Mouse (Mus musculus): Measurements from ENCODE around the gene Fut7. TPM values are rescaled to one million over a fixed set of nuclear protein-coding genes. Genes with fewer than 3 reads are reported as not detected.

Fut7 gene
- under 1 TPM; 0.13 to 0.42 TPM for polyA plus RNA-seq (2012; fragmentation: generic; extraction: Trizol)

DNA sequence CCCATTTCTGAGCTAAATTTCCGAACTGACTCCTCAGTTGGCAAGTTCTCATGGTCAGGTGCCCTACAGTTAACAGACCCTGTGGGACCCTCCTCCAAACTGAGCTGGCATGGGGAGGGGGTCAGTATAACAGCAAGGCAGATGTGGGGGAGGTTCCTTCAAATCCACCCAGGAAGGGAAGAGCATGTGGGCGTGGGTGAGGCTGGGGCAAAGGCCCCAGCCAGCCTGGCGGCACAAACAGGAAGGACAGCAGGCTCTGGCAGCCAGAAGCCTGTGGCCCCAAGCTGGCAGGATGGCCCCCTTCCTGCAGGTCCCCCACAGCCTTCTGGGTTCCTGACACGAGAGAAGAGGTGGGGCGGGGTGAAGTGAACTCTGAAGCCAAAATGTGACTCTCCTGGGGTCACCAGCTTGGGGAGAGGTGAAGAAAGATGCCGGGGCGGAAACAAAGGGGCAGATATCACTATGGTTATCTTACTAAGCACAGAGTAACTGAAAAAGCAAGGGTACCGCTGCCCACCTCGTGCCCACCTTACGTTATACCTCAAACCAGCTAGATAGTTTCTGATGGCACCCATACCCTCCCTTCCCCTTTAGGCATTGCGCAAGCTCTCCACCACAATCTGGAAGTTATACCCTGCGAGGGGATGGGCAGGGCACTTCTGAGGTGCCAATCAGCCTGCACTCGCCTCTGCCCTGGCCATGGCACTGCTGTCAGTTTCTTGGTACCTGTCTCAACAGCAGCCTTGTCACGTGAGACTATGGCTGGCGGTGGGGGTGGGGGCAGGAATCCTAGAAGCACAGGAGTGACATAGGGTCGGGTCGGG, at the start of gene Fut7:
TSS of gene Fut7 (plus strand) at position 681 of the 824 bp plus-strand sequence.

GRCm38 (mm10) chr2:25395721-25396596, 27.1 kb upstream of the Fut7 start, which contains the start of gene Entpd2:
Entpd2 (plus strand) TSS chr2:25395874.

GRCm38 (mm10) chr2:25399051-25399450, 24.0 kb upstream of the Fut7 start, which contains the start of gene Npdc1:
Npdc1 (plus strand) TSS chr2:25399351.

DNA sequence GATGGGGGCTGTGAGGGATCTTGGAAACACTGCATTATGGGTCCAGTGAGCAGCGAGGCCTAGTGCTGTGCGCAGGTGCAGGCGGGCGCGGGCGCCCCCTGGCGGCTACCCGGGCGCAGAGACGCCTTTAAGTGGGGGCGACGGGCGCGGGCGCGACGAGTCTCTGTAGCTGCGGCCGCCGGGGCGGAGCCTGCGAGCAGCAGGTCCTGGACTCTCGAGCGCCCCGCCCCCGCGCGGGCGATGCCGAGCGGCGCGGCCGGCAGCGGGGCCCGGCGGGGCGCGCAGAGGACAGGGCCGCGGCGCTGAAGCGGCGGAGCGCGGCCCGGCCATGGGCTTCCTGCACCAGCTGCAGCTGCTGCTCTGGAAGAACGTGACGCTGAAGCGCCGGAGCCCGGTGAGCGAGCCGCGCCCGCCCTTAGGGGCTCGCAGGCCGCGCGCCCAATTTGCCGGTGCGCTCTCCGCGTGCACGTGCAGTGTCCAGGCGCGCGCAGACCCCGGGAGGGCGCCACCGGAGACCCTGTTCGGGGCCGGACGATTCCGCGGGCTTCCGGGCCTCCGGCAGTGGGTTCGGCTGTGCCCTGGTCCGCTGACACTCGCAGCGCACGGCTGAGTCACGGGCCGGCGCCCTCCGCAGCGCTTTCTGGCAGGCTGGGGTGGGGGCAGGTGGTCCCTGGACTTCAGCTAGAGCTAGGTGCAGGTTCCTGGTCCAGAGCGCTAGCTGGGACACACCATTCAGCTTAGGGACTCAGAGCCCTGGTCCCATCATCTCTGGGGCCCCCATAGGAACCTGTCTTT, 5.6 kb downstream of the Fut7 start, which contains the start of gene Abca2:
TSS of gene Abca2 (plus strand) at position 262 of the 795 bp plus-strand sequence.

GRCm38 (mm10) chr2:25456205-25456953, 33.3 kb downstream of the Fut7 start, which contains the start of gene Clic3:
Clic3 (plus strand) TSS chr2:25456838.

DNA sequence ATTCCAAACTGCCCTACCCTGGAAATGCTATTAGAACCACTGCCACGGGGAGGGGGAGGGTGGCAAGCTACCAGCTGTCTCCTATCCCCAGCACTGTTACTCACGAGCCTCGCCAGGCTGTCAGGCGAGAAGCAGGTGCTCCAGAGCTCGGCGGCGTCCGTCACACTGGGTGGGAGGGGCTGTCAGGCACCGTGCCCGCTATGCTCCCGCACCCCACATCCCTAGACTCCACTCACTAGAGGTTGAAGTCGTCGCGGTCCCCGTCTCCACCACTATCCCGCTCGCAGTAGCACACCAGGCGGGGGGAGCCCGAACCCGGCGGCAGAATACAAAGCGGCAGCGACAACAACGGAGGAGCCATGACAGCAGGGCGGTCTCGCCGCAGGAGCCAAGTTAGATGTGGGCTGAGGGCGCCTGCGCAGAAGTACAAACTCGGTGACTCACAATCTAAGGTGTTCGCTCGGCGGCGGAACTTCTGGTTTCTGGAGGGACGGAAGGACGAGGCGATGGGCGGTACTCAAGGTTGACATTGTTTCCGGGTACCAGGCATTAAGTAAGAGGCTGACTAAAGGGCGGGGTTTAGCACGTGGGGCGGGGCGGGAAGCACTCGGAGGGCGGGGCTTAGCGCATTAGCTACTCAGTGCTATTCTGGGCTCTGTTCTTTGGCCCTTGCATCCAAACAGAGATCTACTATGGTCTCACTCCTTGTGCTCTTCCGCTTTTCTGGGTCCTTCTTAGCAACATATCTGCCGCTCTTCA, 37.7 kb downstream of the Fut7 start, which contains the start of gene Paxx:
TSS of gene Paxx (minus strand) at position 544 of the 759 bp plus-strand sequence.

DNA sequence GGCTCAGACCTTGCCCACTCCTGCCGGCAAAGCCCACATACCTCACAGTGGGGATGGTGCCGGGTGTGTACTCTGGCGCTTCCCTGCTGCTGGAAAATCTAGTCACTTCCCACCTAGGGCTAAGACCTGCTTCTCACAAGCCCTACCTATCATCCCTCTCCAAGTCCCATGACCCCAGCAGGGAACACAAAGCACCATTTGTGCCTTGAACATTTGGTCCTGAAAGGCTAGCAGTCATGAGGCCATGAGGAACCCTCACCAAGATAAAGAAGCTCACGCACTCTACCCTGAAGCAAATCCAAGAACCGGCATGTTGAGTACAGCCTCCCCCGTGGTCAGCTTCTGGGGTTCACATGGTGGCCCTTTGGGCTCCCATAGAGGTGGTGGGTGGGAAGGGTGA, 46.9 kb downstream of the Fut7 start, which contains the start of gene Ptgds:
TSS of gene Ptgds (minus strand) at position 78 of the 400 bp plus-strand sequence.

Other genes starting within 250 kb of the Fut7 start
- gene Nrarp, start 242.5 kb upstream of the Fut7 start, polyA plus RNA-seq (2012; fragmentation: generic; extraction: Trizol) = under 1 TPM; 0.13 to 0.19 TPM
- 10 to 100 TPM in 1 of 2 experiments, 1 to 10 TPM in 1; 9.1 to 26.9 TPM for gene Tor4a, start 226.4 kb upstream of the Fut7 start, polyA plus RNA-seq (2012; fragmentation: generic; extraction: Trizol)
- 10 to 100 TPM; 29.0 to 67.4 TPM for gene Nelfb, start 211.8 kb upstream of the Fut7 start, polyA plus RNA-seq (2012; fragmentation: generic; extraction: Trizol)
- under 1 TPM in 1 of 2 experiments, not detected in 1; 0.02 TPM for gene Stpg3, start 208.6 kb upstream of the Fut7 start, polyA plus RNA-seq (2012; fragmentation: generic; extraction: Trizol)
- 1 to 10 TPM in 1 of 2 experiments, not detected in 1; 1.6 TPM for gene Fam166a, start 204.5 kb upstream of the Fut7 start, polyA plus RNA-seq (2012; fragmentation: generic; extraction: Trizol)
- gene Tubb4b, start 198.6 kb upstream of the Fut7 start, polyA plus RNA-seq (2012; fragmentation: generic; extraction: Trizol) = 100 to 1,000 TPM; 598 to 649 TPM
- gene Slc34a3, start 188.9 kb upstream of the Fut7 start, polyA plus RNA-seq (2012; fragmentation: generic; extraction: Trizol) = not detected
- not detected for gene Rnf224, start 186.5 kb upstream of the Fut7 start, polyA plus RNA-seq (2012; fragmentation: generic; extraction: Trizol)
- not detected for gene Rnf208, start 181.0 kb upstream of the Fut7 start, polyA plus RNA-seq (2012; fragmentation: generic; extraction: Trizol)
- under 1 TPM; 0.08 to 0.35 TPM for gene Cysrt1, start 180.8 kb upstream of the Fut7 start, polyA plus RNA-seq (2012; fragmentation: generic; extraction: Trizol)
- gene AL732309.1, start 176.4 kb upstream of the Fut7 start, polyA plus RNA-seq (2012; fragmentation: generic; extraction: Trizol) = 1 to 10 TPM; 2.2 to 6.1 TPM
- gene Tmem203, start 167.8 kb upstream of the Fut7 start, polyA plus RNA-seq (2012; fragmentation: generic; extraction: Trizol) = 10 to 100 TPM; 38.1 to 48.4 TPM
- gene Tprn, start 160.6 kb upstream of the Fut7 start, polyA plus RNA-seq (2012; fragmentation: generic; extraction: Trizol) = 10 to 100 TPM; 10.9 to 14.3 TPM
- gene Ssna1, start 150.8 kb upstream of the Fut7 start, polyA plus RNA-seq (2012; fragmentation: generic; extraction: Trizol) = 100 to 1,000 TPM; 140 to 186 TPM
- 100 to 1,000 TPM in 1 of 2 experiments, 10 to 100 TPM in 1; 98.4 to 128 TPM for gene Anapc2, start 150.8 kb upstream of the Fut7 start, polyA plus RNA-seq (2012; fragmentation: generic; extraction: Trizol)
- gene Tmem210, start 135.1 kb upstream of the Fut7 start, polyA plus RNA-seq (2012; fragmentation: generic; extraction: Trizol) = not detected
- not detected for gene Lrrc26, start 133.4 kb upstream of the Fut7 start, polyA plus RNA-seq (2012; fragmentation: generic; extraction: Trizol)
- under 1 TPM; under 0.01 to 0.06 TPM for gene Grin1, start 104.1 kb upstream of the Fut7 start, polyA plus RNA-seq (2012; fragmentation: generic; extraction: Trizol)
- 10 to 100 TPM; 16.1 to 49.7 TPM for gene Man1b1, start 90.9 kb upstream of the Fut7 start, polyA plus RNA-seq (2012; fragmentation: generic; extraction: Trizol)
- 10 to 100 TPM; 31.1 to 38.1 TPM for gene Dpp7, start 66.9 kb upstream of the Fut7 start, polyA plus RNA-seq (2012; fragmentation: generic; extraction: Trizol)
- 100 to 1,000 TPM; 149 to 433 TPM for gene Uap1l1, start 57.6 kb upstream of the Fut7 start, polyA plus RNA-seq (2012; fragmentation: generic; extraction: Trizol)
- gene Sapcd2, start 50.9 kb upstream of the Fut7 start, polyA plus RNA-seq (2012; fragmentation: generic; extraction: Trizol) = 10 to 100 TPM; 18.0 to 25.7 TPM
- gene Entpd2, start 27.4 kb upstream of the Fut7 start, polyA plus RNA-seq (2012; fragmentation: generic; extraction: Trizol) = under 1 TPM in 1 of 2 experiments, not detected in 1; 0.12 TPM
- gene Npdc1, start 23.9 kb upstream of the Fut7 start, polyA plus RNA-seq (2012; fragmentation: generic; extraction: Trizol) = 100 to 1,000 TPM; 183 to 212 TPM
- gene Abca2, start 5.4 kb downstream of the Fut7 start, polyA plus RNA-seq (2012; fragmentation: generic; extraction: Trizol) = 10 to 100 TPM in 1 of 2 experiments, 1 to 10 TPM in 1; 4.8 to 13.4 TPM
- gene Clic3, start 33.6 kb downstream of the Fut7 start, polyA plus RNA-seq (2012; fragmentation: generic; extraction: Trizol) = under 1 TPM; 0.15 to 0.94 TPM
- gene Paxx, start 37.8 kb downstream of the Fut7 start, polyA plus RNA-seq (2012; fragmentation: generic; extraction: Trizol) = 10 to 100 TPM; 25.6 to 61.9 TPM
- gene Ptgds, start 46.8 kb downstream of the Fut7 start, polyA plus RNA-seq (2012; fragmentation: generic; extraction: Trizol) = under 1 TPM; 0.07 to 0.30 TPM
- not detected for gene Lcn12, start 70.6 kb downstream of the Fut7 start, polyA plus RNA-seq (2012; fragmentation: generic; extraction: Trizol)
- gene Fbxw5, start 77.5 kb downstream of the Fut7 start, polyA plus RNA-seq (2012; fragmentation: generic; extraction: Trizol) = 10 to 100 TPM; 24.9 to 52.5 TPM
- 1 to 10 TPM in 1 of 2 experiments, under 1 TPM in 1; 0.85 to 9.2 TPM for gene C8g, start 78.5 kb downstream of the Fut7 start, polyA plus RNA-seq (2012; fragmentation: generic; extraction: Trizol)
- 10 to 100 TPM; 29.4 to 32.2 TPM for gene Traf2, start 123.7 kb downstream of the Fut7 start, polyA plus RNA-seq (2012; fragmentation: generic; extraction: Trizol)
- 100 to 1,000 TPM; 602 to 888 TPM for gene Edf1, start 134.6 kb downstream of the Fut7 start, polyA plus RNA-seq (2012; fragmentation: generic; extraction: Trizol)
- 1 to 10 TPM in 1 of 2 experiments, under 1 TPM in 1; 0.09 to 1.1 TPM for gene Mamdc4, start 151.6 kb downstream of the Fut7 start, polyA plus RNA-seq (2012; fragmentation: generic; extraction: Trizol)
- 100 to 1,000 TPM; 104 to 192 TPM for gene Phpt1, start 152.0 kb downstream of the Fut7 start, polyA plus RNA-seq (2012; fragmentation: generic; extraction: Trizol)
- 1 to 10 TPM in 1 of 2 experiments, under 1 TPM in 1; 0.04 to 1.9 TPM for gene Ajm1, start 158.5 kb downstream of the Fut7 start, polyA plus RNA-seq (2012; fragmentation: generic; extraction: Trizol)
- gene Rabl6, start 185.3 kb downstream of the Fut7 start, polyA plus RNA-seq (2012; fragmentation: generic; extraction: Trizol) = 10 to 100 TPM; 38.7 to 57.3 TPM
- 1 to 10 TPM in 1 of 2 experiments, under 1 TPM in 1; 0.82 to 1.3 TPM for gene Ccdc183, start 194.4 kb downstream of the Fut7 start, polyA plus RNA-seq (2012; fragmentation: generic; extraction: Trizol)
- 1 to 10 TPM; 5.8 to 8.5 TPM for gene Tmem141, start 198.7 kb downstream of the Fut7 start, polyA plus RNA-seq (2012; fragmentation: generic; extraction: Trizol)
- gene Fcna, start 204.8 kb downstream of the Fut7 start, polyA plus RNA-seq (2012; fragmentation: generic; extraction: Trizol) = under 1 TPM; 0.09 to 0.51 TPM
- not detected for gene Lcn8, start 229.9 kb downstream of the Fut7 start, polyA plus RNA-seq (2012; fragmentation: generic; extraction: Trizol)
- not detected for gene Lcn5, start 234.7 kb downstream of the Fut7 start, polyA plus RNA-seq (2012; fragmentation: generic; extraction: Trizol)